Mouse (Mus musculus): Measurements from ENCODE around the gene Hoxc9.

Gene Hoxc9

DNA sequence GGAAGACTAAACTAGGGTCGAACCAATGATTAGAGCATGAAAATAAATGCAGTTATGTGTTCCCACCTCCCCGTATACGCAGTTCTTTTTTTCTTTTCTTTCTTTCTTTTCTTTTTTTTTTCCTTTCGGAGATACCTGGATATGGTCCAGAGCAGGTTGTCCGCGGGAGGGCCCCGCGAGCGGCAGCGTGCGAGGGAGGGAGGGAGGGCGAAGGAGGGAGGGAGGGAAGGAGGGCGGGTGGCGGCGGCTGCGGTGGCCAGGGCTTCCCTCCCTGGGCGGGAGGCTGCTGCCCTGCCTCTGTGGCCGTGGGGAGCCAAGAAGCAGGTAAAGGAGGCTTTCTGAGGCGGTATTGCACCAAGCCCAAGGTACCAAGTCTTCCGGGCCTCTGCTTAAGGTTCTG, at the start of gene Hoxc9:
TSS of gene Hoxc9 (plus strand) at position 269 of the 400 bp plus-strand sequence.
- no peak for DNase-seq (ENCODE audit: low spot score in 2 of 2)

DNA sequence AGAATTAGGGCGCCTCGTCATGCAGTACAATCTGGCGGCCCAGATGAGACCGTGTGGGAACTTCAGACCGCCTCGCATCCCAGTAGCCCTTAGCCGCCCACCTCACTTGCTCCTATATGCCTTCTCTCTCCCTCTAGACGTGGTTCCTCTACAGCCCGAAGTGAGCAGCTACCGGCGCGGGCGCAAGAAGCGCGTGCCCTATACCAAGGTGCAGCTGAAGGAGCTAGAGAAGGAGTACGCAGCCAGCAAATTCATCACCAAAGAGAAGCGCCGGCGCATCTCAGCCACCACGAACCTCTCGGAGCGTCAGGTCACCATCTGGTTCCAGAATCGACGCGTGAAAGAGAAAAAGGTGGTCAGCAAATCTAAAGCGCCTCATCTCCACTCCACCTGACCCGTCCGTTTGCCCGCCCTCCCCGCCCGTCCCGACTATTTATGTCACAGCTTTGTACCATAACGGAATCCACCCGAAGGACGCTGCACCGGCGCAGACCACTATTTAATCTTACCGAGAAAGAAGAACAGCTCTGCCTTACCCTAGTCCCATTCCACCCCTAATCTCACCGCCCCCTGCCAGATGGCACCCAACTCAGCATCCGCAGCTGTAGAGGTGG, 49.1 kb upstream of the Hoxc9 start:
- DNase-seq (ENCODE audit: low spot score in 2 of 2), result no peak

DNA sequence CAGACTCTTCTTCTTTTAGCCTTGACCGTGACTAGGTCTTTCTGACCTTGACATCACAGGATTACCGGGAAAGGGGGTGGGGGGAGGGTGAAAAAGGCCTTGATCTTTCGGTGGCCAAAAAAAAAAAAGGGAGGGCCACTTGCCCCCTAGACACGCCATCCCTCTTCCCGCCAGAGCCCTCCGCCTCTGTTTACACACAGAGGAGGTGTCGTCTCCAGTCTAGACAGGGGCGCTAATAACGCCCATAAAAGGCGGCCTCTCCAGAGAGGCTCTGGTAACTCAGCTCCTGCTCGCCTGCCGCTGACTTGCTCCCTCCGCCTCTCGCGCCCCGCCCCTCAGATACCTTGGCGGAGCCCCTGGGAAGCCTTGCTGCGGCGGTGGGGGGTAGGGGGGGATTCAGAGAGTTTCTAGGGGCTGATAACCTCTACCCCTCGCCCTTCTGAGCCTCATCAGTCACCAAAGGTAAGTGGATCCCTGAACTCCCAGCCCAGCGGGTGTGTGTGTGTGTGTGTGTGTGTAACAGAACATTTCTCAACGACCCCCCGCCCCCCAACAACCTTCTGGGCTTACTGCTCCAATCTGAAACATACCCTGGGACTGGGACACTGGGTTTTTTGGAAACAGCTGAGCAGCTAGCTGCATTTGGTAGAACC, 44.4 kb upstream of the Hoxc9 start:
- DNase-seq (ENCODE audit: low spot score in 2 of 2), result no peak

DNA sequence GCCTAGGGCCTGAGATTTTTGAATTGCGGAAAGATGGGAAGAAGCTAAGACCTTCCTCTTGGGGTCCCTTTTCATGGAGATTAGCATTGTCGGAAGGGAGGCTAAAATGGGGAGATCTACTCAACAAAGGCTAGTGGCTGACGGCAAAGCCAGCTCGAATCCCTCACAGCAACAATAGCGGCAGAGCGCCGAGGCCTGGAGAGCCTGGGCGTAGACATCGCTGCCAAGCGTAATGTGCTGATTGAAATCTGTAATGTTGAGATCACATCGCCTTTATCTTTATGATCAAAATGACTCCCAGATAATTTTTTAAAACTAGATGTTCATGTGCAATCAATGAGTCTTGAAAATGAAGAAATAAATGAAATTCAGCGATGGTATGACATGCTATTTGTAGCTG, 41.8 kb upstream of the Hoxc9 start:
- DNase-seq (ENCODE audit: low spot score in 2 of 2), result no peak

DNA sequence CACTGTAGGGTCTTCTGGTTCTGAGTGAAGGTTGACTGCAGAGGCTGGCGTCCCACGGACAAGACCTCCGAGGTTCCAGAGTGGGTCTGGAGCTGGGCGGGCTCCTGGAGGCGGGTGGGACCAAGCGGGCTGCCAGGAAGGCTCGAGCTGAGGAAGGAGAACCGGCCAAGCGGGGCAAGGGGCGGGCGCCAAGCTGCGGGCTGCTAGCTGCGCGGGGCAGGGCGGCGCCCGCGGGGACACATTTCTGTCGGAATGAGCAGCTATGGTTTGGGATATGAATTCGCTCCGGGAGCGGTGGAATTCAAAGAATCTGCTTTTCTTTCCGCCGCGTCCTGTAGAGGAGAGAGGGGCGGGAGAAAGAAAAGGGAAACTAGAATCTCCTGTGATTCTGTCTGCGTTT, 41.3 kb upstream of the Hoxc9 start:
- DNase-seq (ENCODE audit: low spot score in 2 of 2), result no peak

DNA sequence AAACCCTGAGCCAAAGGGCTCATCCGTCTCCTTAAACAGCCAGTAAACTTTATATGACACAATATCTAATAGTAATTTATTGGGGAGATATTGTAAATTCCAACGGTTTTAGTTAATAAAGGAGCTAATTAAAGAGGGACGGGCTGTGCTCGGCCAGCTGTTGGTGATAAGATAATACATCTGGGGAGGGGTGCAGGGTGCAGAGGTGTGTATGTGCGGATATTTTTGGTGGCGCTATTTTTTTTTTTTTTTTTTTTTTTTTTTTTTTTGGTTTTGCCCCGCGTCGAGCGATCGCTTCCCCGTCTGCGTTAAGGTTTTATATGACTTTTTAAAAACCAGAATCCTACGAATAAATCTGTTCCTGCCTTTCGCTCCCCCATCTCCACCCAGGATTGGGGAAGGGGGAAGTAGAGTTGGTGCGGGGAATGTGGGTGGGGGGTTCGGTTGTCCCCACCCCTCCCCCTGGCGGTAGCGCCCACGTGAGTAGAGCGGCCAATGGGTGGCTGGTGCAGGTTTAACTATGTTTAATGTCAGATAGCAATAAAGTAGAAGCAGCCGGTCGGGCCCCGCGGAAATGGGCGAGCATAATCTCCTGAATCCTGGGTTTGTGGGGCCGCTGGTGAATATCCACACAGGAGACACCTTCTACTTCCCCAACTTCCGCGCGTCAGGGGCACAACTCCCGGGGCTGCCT, 39.8 kb upstream of the Hoxc9 start, which contains the start of gene Hoxc12:
TSS of gene Hoxc12 (plus strand) at position 479 of the 694 bp plus-strand sequence.
- DNase-seq (ENCODE audit: low spot score in 2 of 2), result no peak

DNA sequence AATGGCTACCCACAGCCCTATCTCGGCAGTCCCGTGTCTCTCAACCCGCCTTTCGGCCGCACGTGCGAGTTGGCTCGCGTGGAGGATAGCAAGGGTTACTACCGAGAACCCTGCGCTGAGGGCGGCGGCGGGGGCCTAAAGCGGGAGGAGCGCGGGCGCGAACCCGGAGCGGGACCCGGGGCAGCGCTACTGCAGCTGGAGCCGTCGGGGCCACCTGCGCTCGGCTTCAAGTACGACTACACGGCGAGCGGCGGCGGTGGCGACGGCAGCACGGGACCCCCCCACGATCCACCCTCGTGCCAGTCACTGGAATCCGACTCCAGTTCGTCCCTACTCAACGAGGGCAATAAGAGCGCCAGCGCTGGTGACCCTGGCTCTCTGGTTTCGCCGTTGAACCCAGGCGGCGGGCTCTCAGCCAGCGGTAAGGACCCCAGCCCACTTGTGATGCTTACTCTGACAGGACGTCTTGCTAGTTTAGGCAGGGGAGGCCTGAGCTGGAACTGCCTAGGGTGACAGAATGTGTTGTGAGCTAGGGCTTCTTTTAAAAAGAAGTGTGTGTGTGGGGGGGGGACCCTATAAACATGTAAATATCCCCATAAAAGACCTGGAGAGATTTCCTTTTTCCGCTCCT, 39.1 kb upstream of the Hoxc9 start:
- DNase-seq (ENCODE audit: low spot score in 2 of 2), result no peak

DNA sequence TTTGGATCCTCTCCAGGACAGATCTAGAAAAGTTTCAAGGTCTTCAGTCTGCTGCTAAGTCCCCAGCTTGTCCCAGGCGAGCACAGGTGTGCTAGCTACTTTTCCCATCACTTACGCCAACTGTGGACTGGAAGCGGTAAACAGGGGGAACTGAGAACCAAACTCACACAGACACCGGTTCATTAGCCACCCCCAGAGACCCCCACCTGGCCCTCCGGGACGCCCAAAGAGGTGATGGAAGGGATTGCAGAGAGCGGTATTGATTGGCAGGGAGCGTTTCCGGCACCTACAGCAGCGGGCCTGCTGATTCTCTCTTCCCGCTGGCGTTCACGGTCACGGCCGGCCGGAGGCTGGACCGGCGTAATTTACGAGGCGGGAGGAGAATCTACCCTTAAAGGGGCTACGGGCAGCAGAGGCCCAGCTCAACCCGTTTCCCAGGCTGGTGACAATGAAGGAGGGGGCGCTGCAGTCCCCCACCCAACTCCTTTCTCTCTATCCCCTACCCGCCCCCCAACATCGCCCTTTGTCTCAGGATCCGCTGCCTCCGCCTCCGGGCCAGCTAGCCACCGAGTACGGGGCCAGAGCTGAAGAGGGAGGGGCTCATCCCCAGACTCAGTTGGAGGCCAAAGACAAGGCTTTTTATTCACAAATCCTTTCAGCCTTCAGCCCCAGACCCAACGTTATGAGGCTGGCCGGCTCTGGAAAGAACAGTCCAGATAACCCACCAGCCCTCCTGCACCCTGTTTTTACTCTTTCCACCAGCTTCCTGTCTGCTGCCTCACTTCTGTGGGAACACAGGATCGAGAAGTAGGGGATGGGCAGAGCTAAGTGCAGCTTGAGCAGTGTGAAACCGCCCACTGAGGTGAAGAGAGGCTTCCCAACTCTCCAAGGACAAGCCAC, 36.7 kb upstream of the Hoxc9 start:
- no peak for DNase-seq (ENCODE audit: low spot score in 2 of 2)

DNA sequence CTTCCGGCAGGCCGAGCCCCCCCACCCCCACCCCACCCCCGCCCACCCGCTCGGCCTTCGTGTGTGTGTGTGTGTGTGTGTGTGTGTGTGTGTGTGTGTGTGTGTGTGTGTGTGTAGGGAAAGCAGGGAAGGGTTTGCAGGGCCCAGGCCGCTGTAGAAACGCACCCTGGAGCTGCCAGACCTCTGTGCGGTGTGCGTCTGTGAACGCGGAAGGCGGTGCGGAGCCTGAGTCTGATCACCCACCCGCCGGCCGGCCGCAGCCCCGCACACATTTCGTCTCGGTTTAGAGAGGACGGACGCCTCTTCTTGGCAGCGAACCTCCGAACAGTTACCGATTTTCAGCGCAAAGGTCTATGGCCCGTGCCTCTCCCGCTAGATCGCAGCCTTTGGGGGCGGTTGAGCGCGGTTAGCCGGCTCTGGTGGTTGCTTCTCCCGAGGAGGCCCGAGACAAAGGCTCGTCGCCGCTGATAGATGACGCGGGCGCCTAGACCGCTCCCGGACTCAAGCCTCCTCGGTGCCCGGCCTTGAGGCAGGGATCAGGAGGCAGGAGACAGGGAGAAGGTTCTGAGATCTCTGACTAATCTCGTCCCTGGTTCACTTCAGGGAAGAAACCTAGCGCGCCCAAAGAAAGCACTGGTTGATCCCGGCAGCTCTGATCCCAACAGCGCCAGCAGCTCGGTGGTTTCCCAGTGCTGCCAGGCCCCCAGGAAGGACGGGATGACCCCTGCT, 33.3 kb upstream of the Hoxc9 start:
- DNase-seq (ENCODE audit: low spot score in 2 of 2), result no peak

DNA sequence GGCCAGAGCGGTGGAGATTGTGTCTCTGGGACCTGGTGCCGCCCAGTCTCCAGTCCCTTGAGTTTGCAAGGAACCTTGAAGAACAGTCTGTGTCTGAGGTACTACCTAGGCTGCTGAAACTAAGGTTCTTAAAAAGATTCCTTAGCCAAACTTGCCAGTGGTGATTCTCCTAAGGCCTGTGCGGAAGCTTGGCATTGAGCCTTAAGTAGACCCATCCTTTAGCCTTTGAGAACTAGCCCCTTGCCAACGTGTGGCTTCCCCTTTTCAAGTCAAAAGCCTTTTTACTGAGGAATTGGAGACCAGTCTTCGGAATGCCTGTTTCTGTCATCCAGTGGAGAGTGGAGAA, 32.8 kb upstream of the Hoxc9 start:
- DNase-seq (ENCODE audit: low spot score in 2 of 2), result no peak

DNA sequence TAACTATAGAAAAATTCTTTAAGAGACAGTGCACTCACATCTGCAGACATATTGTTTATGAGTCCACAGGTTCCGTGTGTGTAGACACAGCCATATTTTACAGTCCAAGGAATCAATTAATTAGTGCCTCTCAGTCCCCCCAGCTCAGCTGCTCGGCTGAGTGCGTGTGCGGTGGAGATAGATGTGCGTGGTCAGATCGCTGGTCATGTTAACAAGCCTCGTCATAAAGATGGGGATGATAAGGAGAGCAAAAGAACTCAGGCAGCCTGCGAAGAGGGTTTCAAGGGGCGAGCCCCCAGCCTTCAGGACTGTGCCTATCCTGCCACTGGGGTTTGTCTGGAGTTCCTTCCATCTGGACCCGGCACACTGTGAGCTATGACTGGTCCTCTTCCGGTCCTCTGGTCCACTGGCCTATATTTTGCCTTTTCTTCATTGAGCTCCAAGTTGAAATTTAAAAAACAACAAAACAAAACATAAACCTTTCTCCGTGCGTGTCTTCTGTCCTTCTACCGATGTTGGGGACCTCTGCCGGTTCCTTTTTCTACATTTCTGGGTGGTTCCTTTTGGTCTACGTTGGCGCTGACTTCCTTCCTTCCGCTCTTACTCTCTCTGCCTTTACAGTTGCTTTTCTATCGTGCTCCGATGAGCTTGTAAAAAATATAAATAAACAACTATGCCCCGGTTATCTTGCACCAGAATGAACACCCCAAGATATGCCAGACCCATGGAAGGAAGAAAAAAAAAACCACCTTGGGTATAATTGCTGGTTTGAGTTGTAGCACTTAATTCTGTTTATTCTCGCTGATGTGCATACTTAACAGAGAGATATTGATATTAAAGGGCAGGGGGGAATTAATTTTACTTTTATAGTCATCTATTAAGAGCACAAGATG, 30.8 kb upstream of the Hoxc9 start:
- DNase-seq (ENCODE audit: low spot score in 2 of 2), result no peak

DNA sequence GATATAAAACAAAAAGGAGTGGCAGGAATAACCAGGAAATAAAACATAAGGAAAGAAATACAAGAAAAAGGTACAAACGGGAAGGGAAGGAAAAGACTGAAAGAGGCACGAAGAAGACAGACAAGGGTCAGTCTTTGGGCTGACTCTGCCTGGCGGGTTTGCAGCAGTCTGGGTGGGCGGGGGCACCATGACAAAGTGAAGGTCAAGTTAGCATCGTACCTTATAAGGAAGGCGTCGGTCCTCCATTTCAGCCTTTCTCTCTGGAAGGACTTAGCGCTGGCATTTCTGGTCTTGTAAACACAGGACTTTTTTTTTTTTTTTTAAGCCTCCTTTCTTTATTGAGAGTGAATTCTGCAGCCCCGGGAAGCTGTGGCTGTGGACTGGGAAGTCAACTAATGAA, 29.0 kb upstream of the Hoxc9 start:
- no peak for DNase-seq (ENCODE audit: low spot score in 2 of 2)

DNA sequence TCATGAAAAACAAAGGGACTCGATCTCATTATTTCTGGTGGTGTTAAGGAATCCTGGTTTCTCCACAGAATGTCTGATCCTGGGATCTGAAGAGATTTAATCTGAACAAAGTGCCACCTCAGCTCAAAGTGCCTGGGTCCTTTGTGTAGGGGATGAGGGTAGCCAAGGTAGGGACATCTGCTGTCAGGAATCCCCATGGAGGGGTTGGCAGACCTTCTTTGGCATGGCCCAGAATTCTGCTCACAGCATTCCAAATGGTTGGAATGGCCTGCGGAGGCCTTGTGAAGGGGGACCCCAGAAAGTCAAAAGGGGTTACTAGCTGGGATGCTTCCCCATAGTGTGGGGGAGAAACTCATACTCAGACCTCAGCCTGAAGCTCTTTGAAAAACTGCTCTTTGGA, 27.4 kb upstream of the Hoxc9 start:
- no peak for DNase-seq (ENCODE audit: low spot score in 2 of 2)

DNA sequence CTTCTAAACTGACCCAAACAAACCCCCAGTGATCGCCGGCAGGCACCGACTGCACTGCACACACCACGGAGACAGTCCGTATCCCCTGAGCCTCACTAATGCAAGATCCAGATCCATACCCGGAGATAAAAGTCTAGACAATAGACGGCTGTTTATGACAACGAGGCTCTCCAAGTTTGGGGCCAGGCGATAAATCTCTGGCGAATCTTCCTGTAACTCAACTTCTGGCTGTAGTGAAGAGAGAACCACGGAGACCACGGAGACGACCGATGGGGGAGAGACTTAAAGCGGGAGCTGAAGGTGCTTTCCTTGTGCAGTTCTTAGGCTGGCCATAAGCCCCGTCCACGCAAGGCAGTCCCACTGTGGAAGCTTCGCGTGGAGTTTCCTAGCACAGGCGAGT, 26.5 kb upstream of the Hoxc9 start:
- no peak for DNase-seq (ENCODE audit: low spot score in 2 of 2)

DNA sequence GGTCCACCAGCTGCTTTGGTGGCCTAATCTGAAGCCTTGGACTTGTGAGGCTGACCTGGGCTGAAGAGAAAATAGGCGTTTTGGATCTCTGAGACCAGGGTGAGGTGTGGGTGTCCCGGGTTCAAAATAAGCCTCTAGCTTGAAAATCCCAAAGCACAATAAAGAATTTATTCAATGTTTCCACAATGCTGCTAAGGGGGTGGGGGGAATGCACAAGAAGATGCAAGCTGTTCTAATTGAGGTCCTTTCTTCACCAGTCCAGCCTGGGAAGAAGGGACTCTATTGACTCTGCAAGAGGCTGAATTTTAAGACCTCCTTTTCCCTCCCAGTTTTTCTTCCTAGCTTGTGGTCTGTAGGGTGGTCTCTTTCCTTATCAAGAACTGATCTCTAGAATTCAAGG, 25.4 kb upstream of the Hoxc9 start:
- DNase-seq (ENCODE audit: low spot score in 2 of 2), result no peak

DNA sequence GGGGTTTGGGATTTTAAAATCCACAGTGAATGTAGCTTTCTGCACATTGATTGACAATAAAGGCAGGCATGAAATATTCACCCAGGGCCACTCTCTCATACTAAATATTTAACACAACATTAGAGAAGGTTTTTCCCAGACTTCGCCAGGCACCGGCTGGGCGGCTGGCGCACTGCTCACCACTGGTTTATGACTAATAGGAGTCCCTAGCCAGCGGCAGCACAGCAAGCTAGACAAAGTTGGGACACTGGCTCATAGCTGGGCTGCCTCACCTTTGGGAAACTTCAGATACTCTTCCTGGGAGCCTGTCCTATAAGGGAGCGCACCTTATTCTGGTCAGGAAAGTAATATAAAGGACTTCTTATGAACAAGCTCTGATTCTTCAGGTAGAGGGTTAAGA, 22.7 kb upstream of the Hoxc9 start:
- DNase-seq (ENCODE audit: low spot score in 2 of 2), result no peak

DNA sequence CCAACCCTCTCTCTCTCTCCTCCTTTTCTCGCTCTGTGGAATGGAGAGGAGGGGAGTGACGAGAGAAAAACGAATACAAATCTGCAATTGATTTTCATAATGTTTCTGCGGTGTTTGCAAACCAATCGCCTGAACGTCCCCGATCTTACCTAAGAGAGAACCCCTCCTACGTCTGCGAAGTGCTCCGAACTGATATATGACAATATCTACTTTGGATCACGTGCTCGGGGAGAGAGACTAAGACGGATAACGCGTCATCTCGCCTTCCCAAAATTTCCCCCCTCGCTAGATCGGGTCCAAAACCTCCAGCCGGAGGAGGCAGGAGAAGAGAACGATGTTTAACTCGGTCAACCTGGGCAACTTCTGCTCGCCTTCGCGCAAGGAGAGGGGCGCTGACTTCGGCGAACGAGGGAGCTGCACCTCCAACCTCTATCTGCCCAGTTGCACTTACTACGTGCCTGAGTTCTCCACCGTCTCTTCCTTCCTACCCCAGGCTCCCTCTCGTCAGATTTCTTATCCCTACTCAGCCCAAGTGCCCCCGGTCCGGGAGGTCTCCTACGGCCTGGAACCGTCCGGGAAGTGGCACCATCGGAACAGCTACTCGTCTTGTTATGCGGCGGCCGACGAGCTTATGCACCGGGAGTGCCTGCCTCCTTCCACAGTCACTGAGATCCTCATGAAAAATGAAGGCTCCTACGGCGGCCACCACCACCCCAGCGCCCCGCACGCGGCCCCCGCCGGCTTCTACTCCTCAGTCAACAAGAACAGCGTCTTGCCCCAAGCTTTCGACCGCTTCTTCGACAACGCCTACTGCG, 21.8 kb upstream of the Hoxc9 start, which contains the start of gene Hoxc11:
TSS of gene Hoxc11 (plus strand) at position 236 of the 815 bp plus-strand sequence.
- DNase-seq (ENCODE audit: low spot score in 2 of 2), result no peak

DNA sequence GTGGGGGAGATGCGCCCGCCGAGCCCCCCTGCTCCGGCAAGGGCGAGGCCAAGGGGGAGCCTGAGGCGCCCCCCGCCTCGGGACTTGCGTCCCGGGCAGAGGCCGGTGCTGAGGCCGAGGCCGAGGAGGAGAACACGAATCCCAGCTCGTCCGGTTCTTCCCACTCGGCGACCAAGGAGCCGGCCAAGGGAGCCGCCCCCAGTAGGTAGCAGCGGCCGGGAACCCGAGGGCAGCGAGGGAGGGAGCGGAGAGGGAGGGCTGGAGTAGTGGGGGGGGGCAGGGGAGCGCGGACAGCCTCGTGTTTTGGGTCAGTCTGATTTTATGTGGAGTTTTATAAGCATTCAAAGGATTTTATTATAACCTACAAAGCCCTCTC, 21.2 kb upstream of the Hoxc9 start:
- DNase-seq (ENCODE audit: low spot score in 2 of 2), result no peak
